Mouse (Mus musculus) heart, embryonic 15.5 days (tissue): ENCODE results near the gene Spdye4c. TPM values are rescaled to one million over a fixed set of nuclear protein-coding genes. Genes with fewer than 3 reads are reported as not detected.

ENCODE experiments used
- ATAC-seq: fragments of 200-750 bp; cut with Nextera tagmentation; replicated peaks from 2 replicates; pipeline ENCODE4 v1.8.0; 2017; ENCODE audit warnings: low read depth, moderate TSS enrichment; ENCODE audit not compliant: insufficient number of reproducible peaks, insufficient read depth, low FRiP score
- H3K27ac ChIP-seq: fragments of 300-500 bp; sonication (generic); 2 replicates; pipeline ENCODE4 v1.5.1; 2015; ENCODE audit warnings: mild to moderate bottlenecking, inconsistent platforms
- H3K27me3 ChIP-seq: fragments of 300-500 bp; sonication (generic); 2 replicates; pipeline ENCODE4 v1.6.1; 2015; ENCODE audit warnings: inconsistent platforms
- H3K36me3 ChIP-seq: fragments of 300-500 bp; sonication (generic); 2 replicates; pipeline ENCODE4 v1.6.1; 2015; ENCODE audit warnings: mild to moderate bottlenecking, inconsistent platforms
- H3K4me1 ChIP-seq: fragments of 300-500 bp; sonication (generic); replicated peaks from 2 replicates; pipeline ENCODE4 v1.6.1; 2015; ENCODE audit warnings: inconsistent platforms
- H3K4me2 ChIP-seq: fragments of 300-500 bp; sonication (generic); 2 replicates; pipeline ENCODE4 v1.6.1; 2015; ENCODE audit warnings: inconsistent platforms, mild to moderate bottlenecking, moderate library complexity
- H3K4me3 ChIP-seq: fragments of 300-500 bp; sonication (generic); 2 replicates; pipeline ENCODE4 v1.5.1; 2015; ENCODE audit warnings: mild to moderate bottlenecking, inconsistent platforms
- H3K9ac ChIP-seq: fragments of 300-500 bp; sonication (generic); 2 replicates; pipeline ENCODE4 v1.6.1; 2015; ENCODE audit warnings: mild to moderate bottlenecking, inconsistent platforms
- H3K9me3 ChIP-seq: fragments of 300-500 bp; sonication (generic); replicated peaks from 2 replicates; pipeline ENCODE4 v1.6.1; 2016; ENCODE audit warnings: inconsistent platforms
- WGBS: fragments of 180-500 bp; shearing (Covaris S2); methylation state at CpG from one replicate; pipeline ENCODE4 v1.1.7; 2015; ENCODE audit warnings: mixed read lengths; 5-methylcytosine and 5-hydroxymethylcytosine counted together
- polyA plus RNA-seq: library from polyadenylated mRNA; unstranded; fragments of >200 nt; fragmentation: Nextera tagmentation; extraction: Ambion mirVana; gene quantifications from 2 replicates; pipeline ENCODE4 v1.2.1, GENCODE M21; 2015

Spdye4c gene
- polyA plus RNA-seq, 1 experiment from 2014 or later = not detected

GRCm38 (mm10) chr2:128611178-128611577, 20.2 kb downstream of the Spdye4c start:
- no peaks in the 10 kb centered on the region for H3K27me3 ChIP-seq
- H3K27ac ChIP-seq = no peak overlapping the region
- H3K9me3 ChIP-seq = peaks cover 3% of the 10 kb centered on the region; the same call in 1 of the 2 replicates
- no peak overlapping the region for H3K4me3 ChIP-seq
- no peaks in the 10 kb centered on the region for H3K4me1 ChIP-seq
- no peak for ATAC-seq
- H3K4me2 ChIP-seq = no peak overlapping the region
- 89% methylated on average over 8 of the region's 8 CpGs for WGBS
- H3K36me3 ChIP-seq = peaks cover 48% of the 10 kb centered on the region
- H3K9ac ChIP-seq = no peak overlapping the region

- peaks cover 56% of the 10 kb centered on the region for H3K36me3 ChIP-seq
These were observed 21.3 kb downstream of the Spdye4c start for GRCm38 (mm10) chr2:128612275-128612674.

GRCm38 (mm10) chr2:128613365-128613764, 22.4 kb downstream of the Spdye4c start:
- Histone ChIP-seq H3K27ac (no peak overlapping the region), H3K36me3 (peaks cover 66% of the 10 kb centered on the region), H3K4me3 (no peak overlapping the region), H3K4me2 (no peak overlapping the region), H3K9me3 (no peaks in the 10 kb centered on the region), H3K9ac (no peak overlapping the region), H3K27me3 (no peaks in the 10 kb centered on the region), H3K4me1 (no peaks in the 10 kb centered on the region)
- 61% methylated on average over 5 of the region's 5 CpGs for WGBS
- ATAC-seq = no peak

More at GRCm38 (mm10) chr2:128612275-128612674, 21.3 kb downstream of the Spdye4c start:
- Histone ChIP-seq H3K9me3 (no peaks in the 10 kb centered on the region), H3K9ac (no peak overlapping the region), H3K4me3 (no peak overlapping the region), H3K27me3 (no peaks in the 10 kb centered on the region), H3K27ac (no peak overlapping the region), H3K4me1 (no peaks in the 10 kb centered on the region), H3K4me2 (no peak overlapping the region)
- no peak for ATAC-seq
- WGBS = 89% methylated on average over 7 of the region's 7 CpGs

GRCm38 (mm10) chr2:128615366-128615765, 24.4 kb downstream of the Spdye4c start:
- WGBS = 88% methylated on average over 4 of the region's 4 CpGs
- H3K36me3 ChIP-seq = peaks cover 87% of the 10 kb centered on the region

GRCm38 (mm10) chr2:128620578-128620977, 29.6 kb downstream of the Spdye4c start:
- H3K4me3 ChIP-seq = no peak overlapping the region
- H3K27ac ChIP-seq = no peak overlapping the region
- H3K9ac ChIP-seq = no peak overlapping the region
- H3K27me3 ChIP-seq = no peaks in the 10 kb centered on the region
- ATAC-seq = no peak
- H3K4me1 ChIP-seq = no peaks in the 10 kb centered on the region
- WGBS = 91% methylated on average over 1 of the region's 1 CpGs
- peaks cover 86% of the 10 kb centered on the region for H3K36me3 ChIP-seq
- no peak overlapping the region for H3K4me2 ChIP-seq
- no peaks in the 10 kb centered on the region for H3K9me3 ChIP-seq

More at GRCm38 (mm10) chr2:128615366-128615765, 24.4 kb downstream of the Spdye4c start:
- Histone ChIP-seq H3K9ac (no peak overlapping the region), H3K27me3 (no peaks in the 10 kb centered on the region), H3K9me3 (no peaks in the 10 kb centered on the region), H3K4me3 (no peak overlapping the region), H3K27ac (no peak overlapping the region), H3K4me2 (no peak overlapping the region), H3K4me1 (no peaks in the 10 kb centered on the region)
- ATAC-seq = no peak

Other genes with a start within 250 kb of the Spdye4c start
- gene Anapc1, start 96.2 kb downstream of the Spdye4c start, polyA plus RNA-seq = 31.8 and 44.9 TPM in 2 replicates
- gene Mertk, start 107.7 kb downstream of the Spdye4c start, polyA plus RNA-seq = 3.7 and 5.2 TPM in 2 replicates
- gene Tmem87b, start 226.9 kb downstream of the Spdye4c start, polyA plus RNA-seq = 26.4 and 27.2 TPM in 2 replicates